Mouse (Mus musculus) gastrocnemius, postnatal 10 days (tissue): Measurements from ENCODE around the gene Large1. TPM values are rescaled to one million over a fixed set of nuclear protein-coding genes. Genes with fewer than 3 reads are reported as not detected.

ENCODE experiments used
- DNase-seq: peaks from one replicate; pipeline ENCODE4 v3.0.0; 2021; ENCODE audit warnings: mixed read lengths
- microRNA-seq, 2 experiments: library from miRNA; unstranded; fragments of <30 nt; microRNA quantifications; one replicate each; pipeline ENCODE4 v1.2.0; 2021
- total RNA-seq, 2 experiments: library from RNA; stranded (reverse); gene quantifications; 2 replicates each; pipeline ENCODE4 v1.2.3; 2021

Large1 gene
- total RNA-seq, 2 experiments from 2014 or later = 25.1 to 26.9 TPM

DNA sequence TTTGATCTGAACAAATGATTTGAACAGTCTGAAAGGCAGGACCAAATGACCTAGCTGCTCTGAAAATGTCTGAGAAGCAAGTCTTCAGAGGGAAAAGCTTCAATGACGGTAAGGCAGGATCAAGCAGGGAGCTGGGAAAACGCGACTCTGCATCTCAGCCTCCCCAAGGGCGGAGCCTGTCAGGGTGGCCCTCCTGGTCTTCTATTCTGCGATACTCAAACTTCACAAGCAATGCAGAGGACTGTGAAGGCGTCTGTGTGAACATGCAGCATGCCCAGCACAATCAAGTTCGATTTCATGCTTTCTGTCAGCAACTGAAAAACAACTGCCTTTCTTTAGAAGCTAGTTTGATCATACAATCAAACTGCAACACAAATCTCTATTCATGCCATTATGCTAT lies 586.6 kb downstream of the Large1 start:
- no peak for DNase-seq

DNA sequence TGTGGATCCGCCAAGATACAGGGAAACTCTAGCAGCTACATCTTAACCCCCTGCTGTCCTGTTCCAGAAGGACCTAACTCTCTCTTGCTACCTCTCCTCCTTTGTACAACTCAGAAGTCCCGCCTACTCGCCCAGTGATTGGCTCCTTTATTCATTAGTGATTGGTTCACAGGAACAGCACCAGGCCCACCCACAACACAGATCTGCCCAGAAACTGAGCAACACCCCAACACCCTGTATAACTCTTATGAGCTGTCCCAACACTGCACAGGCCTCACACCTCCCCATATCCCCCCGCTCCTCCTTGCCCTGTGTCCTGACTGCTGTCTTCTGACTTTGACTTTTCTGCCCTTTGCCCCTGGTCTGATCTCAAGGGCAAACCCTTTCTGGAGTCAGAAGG lies 587.6 kb downstream of the Large1 start:
- DNase-seq = no peak

Small RNA genes lying within 50 kb of the gene (microRNA-seq; reads per million reads assigned to microRNA genes)
- 0.95 to 1.0 reads per million in 2 experiments for gene Mir28b
